Mouse (Mus musculus): ENCODE measurements around the gene Car4.

Car4 gene

GRCm38 (mm10) chr11:84959181-84959580 lies 1.6 kb downstream of the Car4 start:
- DNase-seq: no peak

GRCm38 (mm10) chr11:84959701-84960181 lies 2.2 kb downstream of the Car4 start:
- peak; percentile 70 to 76 for DNase-seq

- peak in 1 of 2 experiments; percentile 50 for DNase-seq
Observed at GRCm38 (mm10) chr11:84960291-84960690, 2.7 kb downstream of the Car4 start.

- DNase-seq: peak; percentile 84 to 86
Observed at GRCm38 (mm10) chr11:84960780-84961179, 3.2 kb downstream of the Car4 start.

- no peak for DNase-seq
Observed at GRCm38 (mm10) chr11:84961571-84961970, 4.0 kb downstream of the Car4 start.

- DNase-seq: no peak
Observed at GRCm38 (mm10) chr11:84962536-84962935, 5.0 kb downstream of the Car4 start.

- DNase-seq: no peak
Observed at GRCm38 (mm10) chr11:84963556-84963955, 6.0 kb downstream of the Car4 start.

GRCm38 (mm10) chr11:84966696-84967095 lies 9.1 kb downstream of the Car4 start:
- no peak for DNase-seq

GRCm38 (mm10) chr11:84967113-84967512 lies 9.5 kb downstream of the Car4 start:
- DNase-seq: no peak

GRCm38 (mm10) chr11:84968309-84968708 lies 10.7 kb downstream of the Car4 start:
- DNase-seq: no peak

GRCm38 (mm10) chr11:84968775-84969174 lies 11.2 kb downstream of the Car4 start:
- DNase-seq: peak in 1 of 2 experiments; percentile 53

- peak; percentile 51 to 55 for DNase-seq
Observed at GRCm38 (mm10) chr11:84972067-84972466, 14.5 kb downstream of the Car4 start.

GRCm38 (mm10) chr11:84973661-84974060 lies 16.1 kb downstream of the Car4 start:
- DNase-seq: no peak

GRCm38 (mm10) chr11:84974582-84974981 lies 17.0 kb downstream of the Car4 start:
- no peak for DNase-seq

- DNase-seq: no peak
Observed at GRCm38 (mm10) chr11:84976706-84977105, 19.1 kb downstream of the Car4 start.

GRCm38 (mm10) chr11:84977385-84977952 lies 19.9 kb downstream of the Car4 start:
- no peak for DNase-seq

GRCm38 (mm10) chr11:84978113-84978512 lies 20.5 kb downstream of the Car4 start:
- peak; percentile 73 to 76 for DNase-seq

- no peak for DNase-seq
Observed at GRCm38 (mm10) chr11:84979351-84979750, 21.8 kb downstream of the Car4 start.

- no peak for DNase-seq
Observed at GRCm38 (mm10) chr11:84980697-84981096, 23.1 kb downstream of the Car4 start.

- no peak for DNase-seq
Observed at GRCm38 (mm10) chr11:84985421-84985820, 27.8 kb downstream of the Car4 start.

- no peak for DNase-seq
Observed at GRCm38 (mm10) chr11:84988341-84988919, 30.8 kb downstream of the Car4 start.

- DNase-seq: no peak
Observed at GRCm38 (mm10) chr11:84992996-84993395, 35.4 kb downstream of the Car4 start.

- no peak for DNase-seq
Observed at GRCm38 (mm10) chr11:84995241-84995640, 37.7 kb downstream of the Car4 start.

- DNase-seq: no peak
Observed at GRCm38 (mm10) chr11:85003566-85003965, 46.0 kb downstream of the Car4 start.

- DNase-seq: no peak
Observed at GRCm38 (mm10) chr11:85013121-85013520, 55.5 kb downstream of the Car4 start.

Measured in cerebellum, postnatal 36 days (tissue).